Mouse (Mus musculus) urinary bladder, adult 18-20 months (tissue): ENCODE measurements at regions not wholly inside any gene's neighbourhood (a gene's known extent, or its start where the extent isn't known, plus 50 kb on each side); places are given as distances from the start of the nearest gene placed in this dataset.
A peak's percentile ranks its signal among the peaks of the same experiment; 100 is the strongest.

Experiments
- DNase-seq, 2 experiments: peaks; one replicate each; pipeline ENCODE4 v3.0.0; 2022; ENCODE audit warnings: low spot score in 2 of 2, mixed read lengths in 2 of 2

DNA sequence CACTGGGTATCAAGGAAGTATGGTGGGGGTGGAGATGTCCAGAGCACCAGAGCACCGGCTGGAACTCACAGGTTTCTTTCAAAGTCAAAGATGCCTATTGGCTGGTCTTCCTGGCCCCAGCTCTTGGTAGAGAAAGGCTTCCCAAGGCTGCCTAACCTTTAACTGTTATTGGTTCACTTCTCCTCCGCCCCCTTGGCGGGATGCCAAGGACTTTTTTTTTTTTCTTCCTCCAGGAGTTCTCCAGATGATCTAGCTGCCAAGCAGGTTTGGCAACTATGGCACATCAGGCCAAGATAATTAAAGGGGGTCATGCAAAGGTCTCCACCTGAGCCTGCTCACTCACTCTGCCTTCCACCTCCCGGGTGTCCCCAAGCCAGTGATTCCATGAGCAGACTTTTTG is 67.5 kb downstream of the Sc5d start:
- DNase-seq: peak; percentile 65 to 81

DNA sequence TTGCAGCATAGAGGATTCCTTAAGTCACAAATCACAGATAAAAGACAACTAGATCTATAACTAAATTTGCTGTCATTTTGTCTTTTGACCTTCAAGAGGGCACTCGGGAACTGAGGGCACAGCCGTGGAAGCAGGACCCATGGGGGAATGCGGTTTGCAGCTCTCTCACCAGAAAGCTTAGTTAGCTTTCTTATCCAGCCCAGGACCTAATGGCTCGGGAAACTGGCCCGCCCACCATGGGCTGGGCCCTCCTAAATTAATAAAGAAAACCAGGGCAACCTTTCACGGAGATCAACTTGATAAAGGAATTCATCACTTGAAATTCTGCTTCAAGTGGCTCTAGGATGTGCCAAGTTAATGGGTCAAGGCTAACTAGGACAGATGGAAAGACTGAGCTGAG is 67.9 kb downstream of the Sc5d start:
- peak in 1 of 2 experiments; percentile 34 for DNase-seq

DNA sequence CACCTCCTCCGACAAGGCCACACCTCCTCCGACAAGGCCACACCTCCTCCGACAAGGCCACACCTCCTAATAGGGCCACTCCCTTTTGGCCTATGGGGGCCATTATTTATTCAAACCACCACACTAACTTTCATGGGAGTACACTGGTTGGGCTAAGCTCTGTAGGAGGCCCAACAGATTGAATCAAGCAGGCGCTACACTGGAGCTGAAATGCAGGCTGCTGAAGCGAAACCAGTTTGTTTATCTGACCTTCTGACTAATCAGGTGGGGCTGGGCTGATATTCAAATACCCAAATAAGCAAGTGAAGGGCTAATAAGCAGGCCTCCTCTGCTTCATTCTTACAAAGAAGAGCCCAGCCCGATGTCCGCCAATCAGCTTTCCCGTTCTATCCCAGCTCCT is 68.4 kb downstream of the Sc5d start:
- DNase-seq: peak; percentile 42 to 61

DNA sequence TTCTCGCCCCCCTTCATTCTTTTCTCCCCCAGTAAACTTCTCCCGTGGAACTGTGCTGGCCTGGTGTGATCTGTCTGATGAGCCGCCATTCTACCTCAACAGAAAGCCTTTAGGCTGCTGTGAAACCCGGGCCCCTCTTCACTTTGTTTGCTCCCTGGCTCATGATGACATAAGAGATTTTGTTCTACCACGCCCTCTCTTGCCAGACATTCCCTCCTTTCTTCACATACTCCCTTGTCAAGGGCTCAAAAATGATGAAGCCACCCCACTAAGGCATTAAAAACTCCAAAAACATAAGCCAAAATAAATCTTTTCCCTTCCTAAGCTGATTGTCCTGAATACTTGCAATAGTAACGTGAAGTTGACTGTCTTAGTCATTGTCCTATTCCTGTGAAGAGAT is 69.1 kb downstream of the Sc5d start:
- no peak for DNase-seq

DNA sequence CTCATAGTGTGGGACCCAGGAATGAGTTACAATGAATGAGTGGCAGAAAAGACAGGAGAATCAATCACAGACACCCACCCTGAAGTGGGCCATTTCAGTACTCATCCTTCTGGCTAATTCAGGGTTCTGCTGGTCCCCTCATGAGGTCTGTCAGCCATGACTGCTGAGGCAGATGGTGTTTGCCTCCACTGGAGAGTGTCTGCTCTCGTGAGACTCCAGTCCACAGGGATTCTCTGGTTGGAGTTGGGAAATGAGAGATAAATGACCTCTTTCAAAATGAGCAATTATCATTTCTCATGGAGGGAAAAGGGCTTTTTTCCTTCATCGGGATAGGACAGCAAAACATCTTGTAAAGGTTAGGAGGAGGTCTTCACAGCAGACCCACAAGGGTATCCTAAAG is 69.9 kb downstream of the Sc5d start:
- DNase-seq: no peak

DNA sequence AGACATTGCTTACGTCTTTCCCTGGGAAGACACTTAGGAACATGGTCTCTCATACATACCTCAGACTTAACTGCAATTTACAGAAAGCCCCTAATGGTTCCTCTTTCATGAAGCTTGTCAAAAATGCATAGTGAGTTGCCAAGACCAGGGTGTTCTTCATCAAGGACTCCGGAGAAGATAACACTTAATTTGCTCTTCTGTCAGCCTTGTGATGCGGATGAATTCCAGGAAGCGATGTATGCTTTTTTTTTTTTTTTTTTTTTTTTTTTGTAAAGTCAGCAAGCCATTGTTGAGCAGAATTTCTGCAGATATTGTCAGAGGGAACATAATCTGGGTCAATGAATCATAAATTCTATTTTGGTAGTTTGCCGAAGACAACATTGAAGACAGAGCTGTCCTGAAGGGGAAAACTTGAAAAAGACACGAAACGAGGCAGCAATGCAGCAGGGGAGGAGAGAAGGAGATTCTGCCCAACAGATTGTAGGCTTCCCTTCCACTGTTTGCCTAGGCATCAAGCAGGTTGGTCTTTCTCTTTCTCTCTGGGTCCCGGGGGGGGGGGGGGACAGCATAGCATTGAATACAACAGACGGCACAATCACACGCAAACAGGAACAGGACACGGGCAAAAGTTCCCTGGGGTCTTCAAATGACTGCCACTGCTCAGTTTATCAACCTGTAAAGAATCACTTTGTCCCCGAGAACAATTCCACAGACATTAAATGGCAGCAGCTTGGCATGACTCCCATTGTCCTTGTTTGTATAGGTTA is 69.1 kb upstream of the Sorl1 start:
- no peak for DNase-seq

DNA sequence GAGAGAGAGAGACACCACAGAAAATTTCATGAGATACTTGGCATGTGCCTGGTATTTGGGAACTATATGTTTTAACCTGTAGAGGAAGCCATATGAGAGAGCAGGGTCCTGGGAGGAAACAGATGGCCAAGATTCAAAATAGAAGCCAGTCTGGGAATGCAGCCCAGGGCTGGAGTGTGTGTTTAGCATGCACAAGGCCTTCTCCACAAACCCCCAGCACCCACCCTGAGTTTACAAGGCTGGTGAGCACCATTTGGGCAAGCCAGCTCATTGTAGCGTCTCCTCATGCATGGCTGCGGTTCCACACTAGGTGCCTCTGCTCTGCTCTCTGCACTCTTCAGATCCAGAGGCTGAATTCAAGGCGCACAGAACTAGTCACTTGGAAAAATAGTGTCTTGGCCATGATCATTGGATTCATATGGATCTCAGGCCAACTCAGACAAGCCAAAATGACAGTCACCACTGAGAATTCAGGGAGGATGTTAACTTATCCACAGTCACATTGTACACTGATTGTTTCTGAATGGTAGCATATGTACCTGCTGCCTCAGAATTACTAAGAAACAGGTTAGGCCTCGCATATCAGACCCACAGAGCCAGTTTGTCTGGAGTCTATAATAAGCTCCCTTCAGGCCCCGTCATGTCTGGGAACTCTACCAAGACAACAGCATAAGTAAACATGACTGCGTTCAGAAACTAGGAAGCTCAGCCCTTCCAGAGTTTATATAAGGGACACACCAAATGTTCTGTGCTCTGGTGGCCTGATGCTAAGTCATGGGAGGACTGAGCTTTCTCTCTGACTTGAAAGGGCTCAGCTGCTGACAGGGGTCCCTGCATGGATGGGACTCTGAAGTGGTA is 63.5 kb upstream of the Sorl1 start:
- DNase-seq: peak; percentile 42 to 71

DNA sequence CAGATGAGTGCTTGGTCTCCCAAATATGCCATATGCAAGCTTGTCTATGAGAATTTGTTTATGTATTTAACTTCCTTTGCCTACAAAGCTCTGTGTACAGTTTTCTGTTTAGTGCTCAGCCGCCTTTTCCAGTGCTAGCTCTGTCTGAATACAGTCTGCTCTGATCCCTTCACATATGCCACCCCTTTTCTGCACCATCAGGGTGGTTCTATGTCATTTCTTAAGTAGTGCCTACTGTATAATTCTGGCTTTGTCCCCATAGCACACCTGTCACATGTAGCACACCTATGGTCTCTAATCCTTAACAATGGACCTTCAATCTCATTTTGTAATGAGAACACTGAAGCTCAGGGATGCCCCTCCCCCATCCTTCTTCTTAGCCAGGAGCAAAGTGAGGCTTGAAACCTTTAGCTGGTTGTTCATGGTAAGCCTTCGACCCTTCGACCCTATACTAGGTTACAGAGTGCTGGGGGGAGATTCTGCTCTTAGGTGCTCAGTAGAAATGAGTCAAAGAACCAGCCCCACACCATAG is 60.1 kb upstream of the Sorl1 start:
- no peak for DNase-seq

DNA sequence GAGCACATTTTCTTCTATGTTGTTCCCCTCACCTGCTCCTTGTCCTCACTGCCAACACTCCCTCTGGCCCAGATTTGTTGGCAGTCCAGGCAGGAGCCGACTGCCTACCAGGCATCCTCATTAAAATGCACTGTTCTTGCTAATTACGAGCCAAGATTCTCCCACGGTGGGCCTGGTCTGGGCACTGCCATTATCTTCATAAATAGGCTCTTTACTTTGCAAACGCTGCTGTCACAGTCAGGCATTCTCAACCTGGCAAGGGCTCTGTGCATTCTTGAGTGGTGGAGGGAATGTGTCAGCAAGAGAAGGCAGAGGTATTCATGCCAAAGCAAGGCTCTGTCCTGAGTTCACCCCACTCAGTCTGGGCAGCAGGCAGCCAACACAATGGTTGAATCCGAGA is 59.4 kb upstream of the Sorl1 start:
- no peak for DNase-seq

DNA sequence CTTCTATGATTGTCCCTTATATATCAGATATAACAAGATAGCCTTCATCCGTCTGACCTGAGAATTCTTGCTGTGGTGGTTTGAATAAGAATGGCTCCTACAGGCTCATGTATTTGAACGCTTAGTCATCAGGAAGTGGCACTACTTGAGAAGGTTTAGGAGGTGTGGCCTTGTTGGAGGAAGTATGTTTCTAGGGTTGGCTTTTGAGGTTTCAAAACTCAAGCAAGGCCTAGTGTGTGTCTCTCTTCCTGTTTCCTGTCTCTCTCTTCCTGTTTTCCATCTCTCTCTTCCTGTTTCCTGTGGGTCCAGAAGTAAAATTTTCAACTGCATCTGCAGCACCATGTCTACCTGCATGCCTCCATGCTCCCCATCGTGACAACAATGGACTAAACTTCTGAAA is 58.3 kb upstream of the Sorl1 start:
- DNase-seq: no peak

DNA sequence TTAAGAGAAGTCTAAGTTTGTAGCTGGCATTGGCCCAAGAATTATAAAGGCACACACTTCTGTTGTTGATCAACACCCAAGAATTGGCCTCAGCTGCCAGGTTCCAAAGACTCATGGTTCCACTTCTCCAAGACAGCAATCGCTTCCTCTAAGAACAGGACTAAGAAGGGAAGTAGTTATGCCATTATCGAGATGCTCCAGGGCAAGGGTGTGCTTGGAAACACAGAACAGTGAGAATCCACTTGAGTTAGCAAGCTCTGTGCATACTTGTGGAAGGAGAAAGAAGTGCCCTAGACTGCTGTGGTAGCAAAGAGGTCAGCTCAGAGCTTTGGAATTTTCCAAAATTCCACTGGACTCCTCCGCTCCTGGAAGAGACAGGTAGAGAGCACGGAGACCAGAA is 56.1 kb upstream of the Sorl1 start:
- DNase-seq: no peak

DNA sequence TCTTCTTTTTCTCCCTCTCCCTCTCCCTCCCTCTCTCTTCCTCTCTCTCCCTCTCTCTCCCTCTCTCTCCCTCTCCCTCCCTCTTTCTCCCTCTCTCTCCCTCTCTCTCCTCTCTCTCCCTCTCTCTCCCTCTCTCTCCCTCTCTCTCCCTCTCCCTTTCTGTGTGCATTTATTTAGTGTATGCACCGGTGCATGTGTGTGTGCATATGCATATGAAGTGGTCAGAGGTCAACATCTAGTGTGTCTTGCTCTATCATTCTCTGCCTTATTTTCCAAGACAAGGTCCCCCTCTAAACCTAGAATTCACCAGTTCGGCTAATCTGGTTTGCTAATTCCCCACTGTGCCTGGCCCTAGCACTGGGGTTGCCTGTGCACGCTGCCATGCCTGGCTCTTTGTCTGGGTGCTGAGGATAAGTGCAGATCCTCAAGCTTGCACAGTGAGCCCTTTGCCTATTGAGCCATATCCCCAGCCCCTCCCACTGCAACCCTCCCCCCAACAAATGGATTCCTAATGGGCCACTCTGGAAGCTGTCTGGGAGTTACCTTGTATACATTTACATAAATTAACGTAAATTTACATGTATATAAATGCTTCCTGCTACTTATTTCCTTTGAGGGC is 54.8 kb upstream of the Sorl1 start:
- no peak for DNase-seq

DNA sequence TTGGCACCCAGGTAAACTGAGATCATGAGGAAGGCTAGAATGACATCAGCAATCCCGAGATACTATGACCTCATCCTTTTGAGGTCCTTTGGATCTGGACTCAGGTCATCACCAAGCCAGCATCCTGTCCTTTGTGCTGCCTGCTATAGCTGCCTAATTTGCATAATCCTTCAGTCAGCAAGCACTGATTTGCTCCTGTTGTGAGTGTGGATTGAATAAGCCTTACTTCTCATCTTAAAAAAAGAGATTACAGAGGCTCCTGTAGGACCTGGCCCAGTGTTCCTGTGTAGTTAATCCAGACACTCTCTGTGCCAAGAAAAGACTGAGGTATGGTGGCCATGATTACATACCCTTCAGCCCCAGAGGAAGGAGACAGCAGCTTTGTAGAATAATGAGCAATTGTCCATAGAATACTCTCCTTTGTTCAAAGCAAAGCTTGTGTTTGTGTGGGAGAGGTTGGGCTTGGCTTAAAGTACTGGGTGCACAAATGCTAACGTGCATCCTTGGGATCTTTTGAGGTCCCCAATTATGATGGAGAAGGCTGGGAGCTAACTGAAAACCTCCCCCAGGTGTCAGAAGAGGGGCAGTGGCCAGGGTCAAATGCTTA is 50.4 kb upstream of the Sorl1 start:
- DNase-seq: no peak
